Mouse (Mus musculus) olfactory bulb, adult 2 months (tissue): ENCODE results near the gene Cmtm8.

ENCODE experiments used
- CTCF ChIP-seq: fragments of 200-500 bp; IDR thresholded peaks from 2 replicates; pipeline ENCODE4 v1.5.1; 2012; ENCODE audit warnings: low read depth, mild to moderate bottlenecking, low read length, moderate library complexity; ENCODE audit not compliant: insufficient read depth
- POLR2A ChIP-seq: fragments of 200-500 bp; IDR thresholded peaks from 2 replicates; pipeline ENCODE4 v1.6.1; 2012; ENCODE audit warnings: mild to moderate bottlenecking, low read depth, low read length, moderate library complexity; ENCODE audit not compliant: insufficient read depth

DNA sequence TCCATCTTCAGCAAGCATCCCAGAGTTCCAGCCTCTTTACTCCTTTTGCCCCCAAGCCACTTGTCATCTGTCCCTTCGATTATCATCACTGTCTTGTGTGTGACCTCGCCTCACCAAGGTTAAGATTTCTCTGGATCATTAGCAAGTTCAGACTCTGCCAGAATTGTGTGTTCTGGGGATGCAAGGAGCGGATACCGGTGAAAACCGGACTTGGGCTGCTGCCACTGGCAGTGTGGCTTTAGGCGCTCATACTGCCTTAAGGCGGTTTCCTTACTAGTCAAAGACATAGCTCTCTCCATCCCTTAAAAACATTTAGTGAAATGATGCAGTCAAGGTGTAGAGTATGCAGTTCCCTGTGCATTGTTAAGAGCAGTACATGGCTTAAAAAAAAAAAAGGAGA, 65.1 kb downstream of the Cmtm8 start:
- TF ChIP-seq POLR2A (no peak), CTCF (no peak)
